Mouse (Mus musculus) ovary, postnatal 14 days (tissue): ENCODE data around the gene Tinf2.

Experiments used
- DNase-seq: peaks from one replicate; pipeline ENCODE4 v3.0.0; 2022; ENCODE audit warnings: low spot score

Tinf2 gene

DNA sequence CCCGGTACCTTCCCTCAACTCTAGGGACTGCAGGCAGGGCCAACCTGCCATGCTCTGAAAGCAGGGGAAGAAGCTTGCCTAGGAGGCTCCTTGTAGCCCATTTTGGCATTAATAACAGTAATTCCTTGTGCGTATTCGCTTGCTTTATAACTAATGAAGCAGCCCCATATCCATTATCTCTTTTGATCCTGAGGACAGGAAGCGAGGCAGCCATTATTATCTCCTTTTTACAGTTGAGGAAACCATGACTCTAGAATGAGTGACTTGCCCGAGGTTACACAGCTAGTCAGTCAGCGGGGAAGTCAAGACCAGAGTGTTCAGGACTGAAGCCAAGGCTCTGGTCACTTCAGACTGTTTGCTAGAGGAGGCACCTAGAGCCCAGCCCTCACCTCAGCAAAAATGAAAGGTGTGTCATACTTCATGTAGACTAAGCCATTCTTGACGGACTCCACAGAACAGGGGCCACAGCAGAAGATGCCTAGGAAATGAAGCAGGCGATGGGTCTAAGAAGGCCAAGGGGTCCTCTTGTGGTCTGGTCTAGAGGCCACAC is 24.5 kb upstream of the Tinf2 start:
- DNase-seq = no peak

DNA sequence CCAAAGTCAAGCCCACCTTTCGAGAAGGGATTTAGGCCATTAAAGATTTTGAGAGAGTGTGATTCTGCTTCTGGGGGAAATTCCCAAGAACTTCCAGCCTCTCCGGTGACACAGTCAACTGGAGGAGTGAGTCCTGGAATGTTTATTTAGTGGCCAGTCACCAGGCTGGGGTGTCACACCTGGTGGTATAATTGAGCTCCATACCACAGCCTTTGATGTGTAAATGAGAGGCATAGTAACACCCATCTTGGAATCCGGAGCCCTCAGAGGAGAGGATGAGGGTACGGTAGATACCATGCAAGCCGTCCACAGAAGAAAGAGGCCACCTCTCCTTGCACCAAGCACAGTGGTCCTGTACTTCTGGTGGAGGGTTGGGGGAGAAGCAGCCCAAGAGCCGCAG is 21.1 kb upstream of the Tinf2 start:
- DNase-seq = no peak

DNA sequence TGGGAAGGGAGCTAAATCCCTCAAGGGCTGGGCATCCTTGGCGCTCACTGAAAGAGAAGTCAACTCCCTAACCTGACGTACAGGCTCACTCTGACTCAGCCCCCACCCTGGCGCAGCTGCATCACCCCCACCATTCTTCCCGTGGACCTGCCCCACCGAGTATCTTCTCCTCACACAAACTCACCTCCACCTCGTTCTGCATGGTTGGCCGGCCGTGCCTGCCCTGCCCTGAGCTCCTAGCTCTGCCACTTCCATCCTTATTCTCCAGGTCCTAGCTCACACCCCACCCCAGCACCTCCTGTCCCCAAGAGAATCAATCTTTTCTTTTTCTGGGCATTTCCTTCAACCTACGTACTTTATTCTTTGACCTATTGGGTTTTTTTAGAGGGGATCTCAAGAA is 19.5 kb upstream of the Tinf2 start:
- no peak for DNase-seq

DNA sequence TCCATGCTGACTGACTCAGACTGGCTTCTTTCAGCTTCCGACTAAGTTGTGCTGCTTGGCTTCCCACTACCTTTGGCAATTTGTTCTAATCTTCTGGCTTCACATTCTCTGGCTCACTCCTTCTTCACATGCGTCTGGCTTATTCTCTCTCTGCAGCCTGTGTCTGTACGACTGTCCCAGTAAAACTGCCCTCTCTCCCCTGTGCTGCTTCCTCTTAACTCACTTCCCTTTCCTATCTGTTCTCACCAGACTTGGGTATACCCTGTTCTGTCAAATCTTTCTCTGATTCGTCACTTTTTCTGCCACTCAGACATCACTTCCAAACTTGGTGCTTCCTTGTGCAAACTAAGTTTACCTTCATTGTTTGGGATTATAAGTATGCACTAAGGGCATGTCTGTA is 15.6 kb upstream of the Tinf2 start:
- no peak for DNase-seq

DNA sequence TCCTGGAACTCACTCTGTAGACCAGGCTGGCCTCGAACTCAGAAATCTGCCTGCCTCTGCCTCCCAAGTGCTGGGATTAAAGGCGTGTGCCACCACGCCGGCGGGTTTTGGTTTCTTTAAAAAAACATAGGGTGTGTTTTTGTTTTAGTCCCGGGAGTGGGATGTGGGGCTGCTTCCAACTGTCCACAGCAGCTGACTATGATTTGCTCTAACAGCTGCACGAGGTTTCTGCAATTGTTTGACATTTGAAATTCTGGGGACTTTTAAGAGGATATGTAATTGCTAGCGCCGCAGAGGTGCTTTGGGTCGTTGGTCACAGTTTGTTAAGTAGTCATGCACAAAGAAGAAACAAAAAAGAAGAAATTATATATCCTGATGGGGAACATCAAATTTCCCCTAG is 7.8 kb upstream of the Tinf2 start:
- no peak for DNase-seq

DNA sequence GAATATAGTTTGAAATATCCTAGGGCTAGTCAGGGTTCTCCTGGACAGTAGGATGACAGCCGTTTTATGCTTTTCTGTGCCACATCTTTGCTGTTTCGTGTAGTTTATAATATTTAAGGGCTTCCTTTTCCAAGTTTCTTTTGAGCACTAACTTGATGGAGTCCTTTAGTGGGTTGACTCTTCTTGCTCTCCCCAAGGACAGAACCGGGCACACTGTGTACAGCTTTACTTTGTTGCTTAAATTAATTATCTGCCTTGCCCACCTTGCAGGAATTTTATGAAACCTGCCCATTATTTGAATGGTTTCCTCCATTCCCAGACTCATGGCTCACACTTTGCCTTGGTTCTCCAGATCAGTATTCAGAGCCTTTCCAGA is 486 bp upstream of the Tinf2 start:
- no peak for DNase-seq

DNA sequence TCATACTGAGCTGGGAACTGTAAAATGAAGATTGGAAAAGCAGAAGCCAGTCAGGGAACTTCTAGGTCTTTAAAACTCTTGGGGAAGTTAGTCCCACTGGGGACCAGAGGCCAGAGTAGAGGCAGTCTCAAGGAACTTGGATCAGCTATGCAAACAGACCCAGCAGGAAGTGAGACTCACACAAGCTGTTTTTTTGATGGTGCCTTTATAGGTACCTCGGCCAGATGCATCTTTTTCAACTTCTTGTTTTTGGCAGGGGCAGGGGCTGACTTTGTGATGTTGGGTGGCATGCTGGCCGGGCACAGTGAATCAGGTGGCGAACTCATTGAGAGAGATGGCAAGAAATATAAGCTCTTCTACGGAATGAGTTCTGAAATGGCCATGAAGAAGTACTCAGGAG is 4.0 kb downstream of the Tinf2 start:
- DNase-seq = no peak

DNA sequence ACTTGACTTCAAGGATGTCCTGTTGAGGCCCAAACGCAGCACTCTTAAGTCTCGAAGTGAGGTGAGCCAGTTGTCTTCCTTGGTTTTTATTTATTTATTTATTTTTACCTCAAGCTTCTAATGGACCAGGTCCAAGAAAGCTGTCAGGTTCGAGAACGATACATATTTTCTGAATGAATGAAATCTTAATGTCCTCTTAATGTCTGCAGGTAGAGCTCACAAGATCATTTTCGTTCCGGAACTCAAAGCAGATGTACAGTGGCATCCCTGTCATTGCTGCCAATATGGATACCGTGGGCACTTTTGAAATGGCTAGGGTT is 8.9 kb downstream of the Tinf2 start:
- no peak for DNase-seq

DNA sequence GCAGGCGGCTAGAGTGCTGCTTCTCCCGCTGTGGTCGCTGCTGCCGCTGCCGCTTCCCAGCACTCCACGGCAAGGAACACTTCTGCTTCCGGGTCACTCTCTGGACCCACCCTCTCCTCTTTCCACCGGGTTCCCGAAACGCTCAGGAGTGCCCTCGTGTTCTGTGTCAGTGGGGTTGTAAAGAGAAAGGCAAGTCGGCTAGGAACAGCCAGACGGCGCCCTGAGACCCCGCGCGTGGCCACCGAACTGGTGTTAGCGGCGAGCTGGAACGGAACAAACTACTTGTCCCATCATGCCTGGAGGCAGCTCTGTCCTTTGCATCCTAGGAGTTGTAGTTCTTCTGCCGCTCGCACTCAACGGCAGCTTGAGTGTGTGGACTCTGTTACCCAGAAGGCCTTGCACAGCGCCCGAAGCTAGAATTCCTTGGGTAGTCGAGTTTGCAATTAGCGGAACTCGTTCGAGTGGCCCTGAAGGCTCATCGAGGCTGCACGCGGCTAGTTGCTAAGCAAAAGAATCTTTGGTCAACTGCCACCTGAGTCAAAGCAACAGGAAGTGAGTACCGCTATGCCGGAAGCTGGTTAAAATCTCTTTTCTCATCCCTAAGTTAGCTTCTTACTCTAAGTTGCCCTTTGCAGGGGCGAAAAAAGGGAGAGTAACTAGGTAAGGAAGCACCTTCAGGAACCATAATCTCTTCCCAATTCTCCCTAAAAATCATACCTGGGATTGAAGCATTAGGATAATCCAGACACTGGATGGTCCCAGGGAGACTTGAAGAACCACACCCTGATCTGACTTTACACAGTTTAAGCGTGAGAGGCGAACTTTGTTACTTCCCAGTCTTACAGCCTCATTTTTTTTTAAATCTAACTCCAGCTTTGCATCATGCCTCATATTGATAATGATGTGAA is 9.5 kb downstream of the Tinf2 start, which contains the start of the genes Gmpr2 and Nedd8:
Gmpr2 (plus strand) TSS at position 109 of the 908 bp plus-strand sequence.
Nedd8 (minus strand) TSS at position 292 of the 908 bp plus-strand sequence.
- peak; percentile 71 for DNase-seq

DNA sequence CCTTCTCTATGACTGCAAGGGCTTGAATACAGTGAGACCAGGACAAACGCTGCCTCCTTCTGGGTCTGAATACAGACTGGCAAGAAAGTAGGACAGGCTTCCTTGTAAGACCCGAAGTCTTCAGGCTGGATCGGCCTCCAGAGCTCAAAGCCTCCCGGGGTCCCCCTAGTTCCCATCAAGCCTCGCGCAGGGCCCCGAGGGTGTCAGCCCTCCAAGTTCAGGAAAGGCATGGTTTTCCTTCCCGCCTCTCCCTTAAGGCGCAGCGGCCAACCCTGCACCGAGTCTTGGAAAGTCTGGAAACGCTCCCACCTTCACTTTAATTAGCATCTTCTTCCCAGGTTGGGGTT is 10.2 kb downstream of the Tinf2 start:
- no peak for DNase-seq

DNA sequence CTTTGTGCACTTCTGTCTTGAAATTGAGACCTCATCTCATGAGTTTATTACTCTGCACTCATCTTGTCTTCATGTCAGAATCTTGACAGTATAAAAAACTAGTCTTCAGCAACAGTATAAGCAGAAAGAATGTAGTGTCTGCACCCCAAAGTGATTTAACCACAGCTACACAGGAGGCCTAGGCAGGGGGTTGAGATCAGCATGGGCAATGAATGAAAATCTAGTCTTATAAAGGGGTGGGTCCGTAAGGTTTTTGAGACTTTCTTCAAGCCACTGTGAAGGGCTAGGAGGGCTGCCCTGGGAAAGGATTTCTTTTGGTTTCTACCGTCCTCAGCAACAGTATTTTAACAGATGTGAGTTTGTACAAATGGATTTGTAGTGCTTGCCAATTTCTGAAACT is 21.0 kb downstream of the Tinf2 start:
- no peak for DNase-seq

DNA sequence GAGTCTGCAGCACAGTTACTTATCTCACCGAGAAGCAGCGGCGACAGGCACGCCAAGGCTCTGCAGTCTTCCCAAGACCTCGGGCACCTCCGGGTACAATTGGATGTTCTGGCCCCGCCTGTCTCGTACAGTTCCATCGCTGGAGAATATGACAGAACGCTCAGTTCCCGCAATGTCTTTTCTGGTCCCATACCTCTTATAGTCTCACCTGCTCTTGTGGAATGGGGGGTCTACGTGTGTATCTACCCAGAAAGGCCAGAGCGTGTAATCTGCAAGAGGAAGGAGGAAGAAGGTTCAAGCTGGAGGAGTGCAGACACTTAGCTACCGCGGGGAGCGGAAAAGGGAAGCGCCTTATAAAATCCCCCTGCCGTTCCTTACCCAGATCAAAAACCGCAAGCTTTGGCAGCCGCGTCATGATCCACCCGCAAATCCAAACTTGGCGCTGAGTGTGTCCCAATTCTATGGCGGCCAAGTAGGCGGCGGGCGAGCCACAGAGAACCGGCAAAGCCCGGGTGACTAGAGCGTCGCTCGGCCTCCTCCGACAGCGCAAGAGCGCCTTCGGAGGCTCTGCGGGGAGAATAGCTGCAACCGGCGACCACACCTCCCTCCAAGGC is 21.6 kb downstream of the Tinf2 start, which contains the start of gene Mdp1:
Mdp1 (minus strand) TSS at position 549 of the 614 bp plus-strand sequence.
- peak; percentile 57 for DNase-seq

DNA sequence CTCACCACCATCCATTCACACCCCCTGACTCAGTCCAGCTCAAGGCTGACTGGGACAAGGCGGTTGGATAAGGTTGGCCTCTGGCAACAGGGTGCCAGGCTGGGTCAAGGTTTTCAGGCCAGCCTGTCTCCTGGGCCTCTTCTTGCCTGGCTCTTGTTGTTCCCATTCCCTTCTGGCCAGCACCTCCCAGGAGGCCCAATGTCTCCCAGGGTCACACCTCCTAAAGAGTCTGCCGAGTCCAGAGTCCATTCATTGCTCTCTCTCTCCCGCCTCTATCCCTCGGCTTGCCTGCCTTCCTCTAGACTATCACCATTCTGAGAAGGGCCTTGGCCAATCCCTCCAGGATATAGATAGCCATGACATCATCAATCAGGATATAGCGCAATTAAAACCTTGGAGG is 23.6 kb downstream of the Tinf2 start:
- no peak for DNase-seq

DNA sequence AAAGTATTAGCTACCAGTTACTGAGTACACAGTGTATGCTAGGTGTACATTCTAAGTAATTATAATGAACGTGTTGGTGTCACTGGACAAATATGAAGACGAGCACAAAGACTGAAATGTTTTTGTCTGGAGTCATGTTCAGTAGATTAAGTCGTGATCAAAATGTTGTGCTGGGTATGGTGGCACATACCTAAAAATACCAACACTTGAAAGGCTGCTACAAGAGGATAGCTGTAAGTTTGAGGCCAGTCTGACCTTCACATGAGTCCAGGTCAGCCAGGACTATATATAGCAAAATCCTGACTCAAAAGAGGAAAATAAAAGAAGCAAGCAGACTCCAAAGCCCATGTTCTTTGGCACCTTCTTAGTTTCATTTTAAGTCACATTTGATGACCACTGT is 24.7 kb downstream of the Tinf2 start:
- no peak for DNase-seq

DNA sequence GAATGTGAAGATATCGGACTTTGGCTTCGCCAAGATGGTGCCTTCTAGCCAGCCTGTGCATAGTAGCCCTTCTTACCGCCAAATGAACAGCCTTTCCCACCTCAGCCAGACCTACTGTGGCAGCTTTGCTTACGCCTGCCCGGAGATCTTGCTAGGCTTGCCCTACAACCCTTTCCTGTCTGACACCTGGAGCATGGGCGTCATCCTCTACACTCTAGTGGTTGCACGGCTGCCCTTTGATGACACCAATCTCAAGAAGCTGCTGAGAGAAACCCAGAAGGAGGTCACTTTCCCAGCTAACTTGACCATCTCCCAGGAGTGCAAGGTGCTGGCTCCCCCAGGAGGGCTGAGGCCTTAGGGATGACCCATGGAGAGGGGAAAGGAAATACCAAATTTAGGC is 30.1 kb downstream of the Tinf2 start:
- no peak for DNase-seq

DNA sequence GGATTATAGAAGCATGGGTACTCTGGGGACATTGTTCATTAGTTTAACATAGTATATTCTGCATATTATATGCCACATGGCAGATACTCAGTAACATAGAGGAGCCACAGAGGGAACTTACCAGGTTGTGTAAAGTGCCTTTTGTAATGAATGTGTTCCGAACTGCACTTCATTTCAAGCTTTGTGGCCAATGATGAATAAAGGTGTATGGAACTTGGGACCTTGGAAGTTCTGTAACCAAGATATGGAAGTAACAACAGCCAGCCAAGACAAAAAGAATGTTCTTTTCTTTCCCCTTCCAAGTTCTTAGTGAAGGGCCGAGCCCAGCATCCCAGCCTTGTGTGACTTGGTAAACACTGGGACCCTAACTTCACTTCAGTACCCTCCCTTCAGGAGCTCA is 31.7 kb downstream of the Tinf2 start, which contains the start of gene Tssk4:
Tssk4 (plus strand) TSS at position 301 of the 400 bp plus-strand sequence.
- DNase-seq = no peak

DNA sequence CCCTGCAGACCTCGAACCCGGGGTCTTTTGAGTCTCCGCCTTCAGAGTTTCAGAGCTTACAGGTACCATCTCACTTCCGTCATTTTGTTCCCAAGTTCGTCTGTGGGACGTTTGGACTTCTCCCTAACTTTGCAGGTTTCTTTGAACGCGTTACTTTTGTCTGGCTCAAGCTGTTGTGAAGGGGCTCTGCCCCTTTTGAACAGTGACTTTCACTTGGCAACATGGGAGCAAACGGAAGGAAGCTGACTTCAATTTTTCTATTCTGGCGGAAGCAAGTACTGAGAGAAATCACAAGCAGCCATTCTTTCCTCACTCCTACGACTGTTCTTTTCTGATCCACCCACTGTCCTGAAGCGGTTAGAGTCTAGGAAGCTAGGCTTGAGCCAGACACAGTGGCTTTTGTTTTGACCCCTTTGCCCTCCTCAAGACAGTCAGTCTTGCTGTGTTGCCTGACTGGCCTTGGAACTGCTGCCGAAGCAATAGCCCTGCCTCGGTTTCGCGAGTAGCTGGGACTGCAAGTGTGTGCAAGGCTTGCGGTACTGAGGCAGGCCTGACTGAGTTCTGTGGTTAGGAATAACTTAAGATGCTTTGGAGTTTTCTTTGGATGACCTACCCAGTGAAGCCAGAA is 37.2 kb downstream of the Tinf2 start:
- no peak for DNase-seq

DNA sequence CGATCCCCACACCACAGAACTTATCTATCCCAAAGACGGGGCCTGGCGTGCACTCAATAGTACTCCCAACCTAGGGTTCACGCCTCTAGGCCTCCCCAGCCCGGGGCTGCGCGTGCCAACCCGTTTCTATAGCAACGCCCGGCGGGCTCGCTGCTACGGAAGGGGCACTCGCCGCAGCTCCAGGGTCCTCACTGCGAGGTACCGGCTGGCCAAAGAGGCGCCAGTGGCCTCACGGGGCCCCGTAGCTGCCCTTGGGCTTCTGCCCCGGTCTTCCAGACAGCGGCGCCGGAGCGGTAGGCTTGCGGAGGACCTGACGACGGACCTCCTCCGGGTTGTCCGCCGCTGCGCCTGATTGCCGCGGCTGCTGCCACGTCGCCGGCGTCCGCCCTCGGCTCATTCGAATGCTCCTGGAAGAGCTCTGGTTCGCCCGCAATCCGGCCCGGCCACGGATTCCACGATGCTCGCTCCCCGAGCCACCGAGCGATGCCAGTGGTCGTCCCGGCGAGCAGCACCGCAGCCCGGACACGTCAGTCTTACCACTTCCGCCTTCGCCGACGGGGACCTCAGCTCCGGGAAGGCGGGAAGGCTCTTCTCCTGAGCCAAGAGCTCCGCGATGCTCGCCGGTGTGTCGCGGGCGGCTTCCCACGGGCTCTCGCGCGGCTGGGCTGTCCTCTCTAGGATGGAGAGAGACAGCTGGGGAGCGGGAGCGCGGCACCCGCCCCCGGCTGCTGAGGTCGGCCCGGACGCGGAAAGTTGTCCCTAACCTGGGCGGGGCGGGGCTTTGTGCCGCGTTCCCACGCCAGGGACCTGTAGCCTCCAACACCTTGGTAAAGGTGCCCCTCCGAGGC is 38.3 kb downstream of the Tinf2 start, which contains the start of gene Tm9sf1:
Tm9sf1 (minus strand) TSS at position 747 of the 848 bp plus-strand sequence.
- peak; percentile 79 for DNase-seq

DNA sequence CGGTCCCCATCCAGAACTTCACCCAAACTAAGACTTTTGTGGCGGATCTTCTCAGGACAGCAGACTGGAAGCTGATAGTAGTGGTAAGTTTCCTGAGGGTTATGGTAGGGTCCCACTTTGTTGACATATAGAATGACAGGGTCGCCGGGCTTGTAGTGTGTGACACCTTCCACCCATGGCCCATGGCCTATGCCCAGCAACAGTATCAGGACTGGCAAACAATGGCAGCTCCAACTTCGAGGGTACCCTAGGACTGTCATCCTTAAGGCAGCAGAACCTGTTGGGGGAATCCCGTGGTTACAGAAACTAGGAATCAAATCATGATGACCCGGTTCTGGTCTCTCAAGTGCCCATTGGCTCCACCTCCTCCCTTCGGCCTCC is 39.0 kb downstream of the Tinf2 start:
- DNase-seq = no peak

DNA sequence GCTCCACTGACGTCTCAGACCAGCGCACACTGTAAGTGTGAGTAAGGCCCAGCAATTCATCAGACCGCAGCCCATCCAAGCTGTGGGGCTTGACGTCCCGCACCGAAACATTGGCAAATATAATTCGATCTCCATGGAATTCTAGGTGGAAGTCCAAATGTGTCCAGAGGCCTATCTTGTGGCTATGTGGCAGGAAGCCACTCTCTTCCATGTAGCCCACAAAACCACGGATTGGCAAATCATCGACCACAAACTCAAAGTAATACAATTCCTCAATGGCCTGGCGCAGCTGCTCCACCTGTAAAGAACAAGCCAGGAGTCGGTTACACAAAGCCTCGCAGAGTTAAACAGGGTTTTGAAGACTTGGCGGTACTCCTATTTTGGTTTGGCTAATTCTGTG is 40.3 kb downstream of the Tinf2 start:
- DNase-seq = no peak

DNA sequence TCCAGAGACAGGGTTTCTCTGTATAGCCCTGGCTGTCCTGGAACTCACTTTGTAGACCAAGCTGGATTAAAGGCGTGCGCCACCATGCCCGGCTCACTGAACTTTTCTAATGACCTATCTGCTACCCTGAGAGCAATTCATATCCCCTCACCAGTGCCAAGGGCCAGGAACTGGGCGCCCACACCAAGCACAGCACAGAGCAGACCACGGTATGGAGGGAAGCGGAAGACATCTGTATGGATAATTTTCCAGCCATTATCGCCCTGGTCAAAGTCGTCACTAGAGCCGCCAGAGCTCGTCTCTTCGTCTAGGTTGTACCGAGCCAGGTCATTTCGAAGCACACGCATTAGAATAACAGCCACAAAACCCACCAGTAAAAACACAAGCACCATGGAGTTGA is 40.8 kb downstream of the Tinf2 start:
- no peak for DNase-seq

DNA sequence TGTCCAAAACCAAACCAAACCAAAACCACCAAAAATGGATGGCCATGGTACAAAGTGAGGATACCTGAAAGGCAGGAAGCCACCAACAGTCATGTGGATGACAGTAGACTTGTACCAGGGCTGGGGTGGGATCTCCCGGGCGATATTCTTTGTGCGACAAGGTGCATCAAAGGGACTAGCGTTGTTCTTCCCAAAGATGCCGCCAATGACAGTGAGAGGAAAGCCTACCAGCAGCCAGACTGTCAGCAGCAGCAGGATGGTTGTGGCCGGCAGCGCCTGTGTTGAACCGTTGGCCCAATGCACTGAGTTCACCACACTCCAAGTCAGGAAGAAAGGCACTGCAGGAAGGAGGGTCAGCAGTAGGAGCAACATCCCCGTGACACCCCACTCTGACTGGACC is 43.8 kb downstream of the Tinf2 start, which contains the start of gene Gm49378:
Gm49378 (minus strand) TSS at position 101 of the 400 bp plus-strand sequence.
- no peak for DNase-seq
